Mouse (Mus musculus): ENCODE results near the gene Zmiz1.

- TF ChIP-seq TCF12 (IDR thresholded peaks at IDR 0.05; ENCODE audit: low read depth, low read length) (peak; percentile 70), SMC3 (IDR thresholded peaks at IDR 0.05; ENCODE audit: low read depth, low read length) (no peak), ZMIZ1 (IDR thresholded peaks at IDR 0.05; ENCODE audit: low read depth, low read length) (no peak), CTCF (conservative IDR thresholded peaks at IDR 0.05 in 1 of 2, IDR thresholded peaks at IDR 0.05 in 1 of 2; ENCODE audit: low read depth in 2 of 2, low read length in 2 of 2) (no peak), EP300 (IDR thresholded peaks at IDR 0.05; ENCODE audit: low read length) (peak; percentile 68; the same call in 1 of the 2 replicates), ZC3H11A (IDR thresholded peaks at IDR 0.05; ENCODE audit: low read depth, low read length) (no peak), MYC (IDR thresholded peaks at IDR 0.05; ENCODE audit: low read depth, low read length) (peak; percentile 49; the same call in 1 of the 2 replicates)
These were observed 25.1 kb downstream of the Zmiz1 start for GRCm38 (mm10) chr14:25484049-25484448.

Measured in CH12.LX (cell line).